Mouse (Mus musculus) lung, postnatal 0 days (tissue): ENCODE results near the gene Hip1. TPM values are rescaled to one million over a fixed set of nuclear protein-coding genes. Genes with fewer than 3 reads are reported as not detected.

ENCODE experiments used
- ATAC-seq: fragments of 200-750 bp; cut with Nextera tagmentation; 2 replicates; pipeline ENCODE4 v1.8.0; 2017; ENCODE audit warnings: moderate library complexity
- DNase-seq: peaks from one replicate; pipeline ENCODE4 v3.0.0-alpha.2; 2016; ENCODE audit warnings: low spot score
- H3K27ac ChIP-seq: fragments of 300-500 bp; sonication (generic); 2 replicates; pipeline ENCODE4 v1.5.1; 2014; ENCODE audit warnings: antibody characterized with exemption, mild to moderate bottlenecking, low read length, mixed read lengths
- H3K27me3 ChIP-seq: fragments of 300-500 bp; sonication (generic); replicated peaks from 2 replicates; pipeline ENCODE4 v1.6.1; 2014; ENCODE audit warnings: low read length, mixed read lengths; ENCODE audit not compliant: insufficient read depth
- H3K36me3 ChIP-seq: fragments of 300-500 bp; sonication (generic); 2 replicates; pipeline ENCODE4 v1.6.1; 2014; ENCODE audit warnings: low read length, mixed read lengths; ENCODE audit not compliant: insufficient read depth
- H3K4me1 ChIP-seq: fragments of 300-500 bp; sonication (generic); 2 replicates; pipeline ENCODE4 v1.6.1; 2014; ENCODE audit warnings: antibody characterized with exemption, low read depth, low read length, mixed read lengths; ENCODE audit not compliant: insufficient read depth
- H3K4me2 ChIP-seq: fragments of 300-500 bp; sonication (generic); replicated peaks from 2 replicates; pipeline ENCODE4 v1.6.1; 2014; ENCODE audit warnings: low read depth, mild to moderate bottlenecking, low read length, moderate library complexity, mixed read lengths
- H3K4me3 ChIP-seq: fragments of 300-500 bp; sonication (generic); 2 replicates; pipeline ENCODE4 v1.5.1; 2014; ENCODE audit warnings: low read depth, low read length
- H3K9ac ChIP-seq: fragments of 300-500 bp; sonication (generic); replicated peaks from 2 replicates; pipeline ENCODE4 v1.6.1; 2014; ENCODE audit warnings: low read depth, mild to moderate bottlenecking
- H3K9me3 ChIP-seq: fragments of 300-500 bp; sonication (generic); 2 replicates; pipeline ENCODE4 v1.6.1; 2016; ENCODE audit warnings: low read length, mixed read lengths
- CTCF ChIP-seq: IDR thresholded peaks from 2 replicates; pipeline ENCODE4 v1.5.1; 2016; ENCODE audit warnings: antibody characterized with exemption, mild to moderate bottlenecking
- EP300 ChIP-seq: IDR thresholded peaks from 2 replicates; pipeline ENCODE4 v1.6.1; 2016; ENCODE audit warnings: antibody characterized with exemption, mild to moderate bottlenecking, control low read depth
- WGBS: fragments of 180-500 bp; shearing (Covaris S2); extraction: QIAGEN DNeasy Blood & Tissue Kit; methylation state at CpG from one replicate; pipeline ENCODE4 v1.1.7; 2014; 5-methylcytosine and 5-hydroxymethylcytosine counted together
- polyA plus RNA-seq: library from polyadenylated mRNA; unstranded; fragments of >200 nt; fragmentation: Nextera tagmentation; extraction: Ambion mirVana; gene quantifications from 2 replicates; pipeline ENCODE4 v1.2.1, GENCODE M21; 2015

Gene Hip1
- polyA plus RNA-seq, 1 experiment from 2014 or later, result 17.7 TPM

DNA sequence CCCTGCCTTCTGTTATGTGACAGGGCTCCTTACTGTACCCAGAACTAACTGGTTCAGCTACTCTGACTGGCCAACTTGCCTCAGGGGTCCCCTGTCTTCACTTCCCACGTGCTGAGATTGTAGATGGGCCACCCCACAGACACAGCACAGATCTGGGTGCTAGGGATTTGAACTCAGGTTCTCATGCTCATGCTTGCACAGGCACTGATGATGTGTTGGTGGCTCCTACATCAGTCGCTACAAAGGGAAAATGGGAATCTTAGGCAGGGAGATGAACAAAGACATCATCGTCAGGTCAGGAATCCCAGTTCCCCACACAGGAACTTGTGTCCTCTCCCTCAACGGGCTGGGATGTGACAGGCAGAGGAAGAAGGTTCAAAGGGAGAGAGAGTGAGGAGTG, 31.1 kb upstream of the Hip1 start:
- Histone ChIP-seq H3K9me3 (no peaks in the 10 kb centered on the region), H3K27me3 (no peaks in the 10 kb centered on the region), H3K4me1 (no peaks in the 10 kb centered on the region), H3K9ac (no peak overlapping the region), H3K36me3 (no peaks in the 10 kb centered on the region), H3K27ac (no peak overlapping the region), H3K4me2 (no peak overlapping the region), H3K4me3 (no peak overlapping the region)
- ATAC-seq (no peak), DNase-seq (no peak)
- WGBS, result 55% methylated on average over 4 of the region's 4 CpGs
- no peak for TF ChIP-seq CTCF
- TF ChIP-seq EP300, result no peak

DNA sequence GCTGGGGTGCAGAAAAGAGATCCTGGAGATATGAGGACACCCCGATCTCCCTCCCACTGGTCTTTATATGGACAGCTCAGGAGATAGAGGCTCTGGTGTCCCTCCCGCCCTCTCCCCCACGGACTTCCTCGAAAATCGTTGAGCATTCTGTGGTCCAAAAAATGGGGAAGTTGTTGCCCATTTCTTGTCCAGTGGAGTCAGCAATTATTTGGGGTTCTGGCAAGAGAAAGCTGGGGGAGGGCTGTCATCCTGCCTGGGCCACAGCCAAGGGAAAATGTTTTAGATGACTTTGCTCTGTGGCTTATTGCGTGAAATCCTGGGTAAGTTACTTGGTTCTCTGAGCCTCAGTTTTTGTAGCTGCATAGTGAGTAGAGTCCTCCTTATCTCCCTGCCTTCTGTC, 28.1 kb upstream of the Hip1 start, which contains the start of gene Ccl24:
TSS of gene Ccl24 (minus strand) at position 44 of the 400 bp plus-strand sequence.
- no peak within 1 kb of the TSS for H3K4me3 ChIP-seq
- no peak within 1 kb of the TSS for H3K27ac ChIP-seq
- TF ChIP-seq CTCF (no peak), EP300 (no peak)
- WGBS, result 77% methylated on average over 6 of the region's 6 CpGs
- H3K9ac ChIP-seq, result no peak within 1 kb of the TSS
- no peak for DNase-seq
- no peaks in the 10 kb centered on the region for H3K36me3 ChIP-seq
- no peaks in the 10 kb centered on the region for H3K27me3 ChIP-seq
- H3K9me3 ChIP-seq, result no peaks in the 10 kb centered on the region
- H3K4me1 ChIP-seq, result no peaks in the 10 kb centered on the region
- ATAC-seq, result no peak
- no peak within 1 kb of the TSS for H3K4me2 ChIP-seq

DNA sequence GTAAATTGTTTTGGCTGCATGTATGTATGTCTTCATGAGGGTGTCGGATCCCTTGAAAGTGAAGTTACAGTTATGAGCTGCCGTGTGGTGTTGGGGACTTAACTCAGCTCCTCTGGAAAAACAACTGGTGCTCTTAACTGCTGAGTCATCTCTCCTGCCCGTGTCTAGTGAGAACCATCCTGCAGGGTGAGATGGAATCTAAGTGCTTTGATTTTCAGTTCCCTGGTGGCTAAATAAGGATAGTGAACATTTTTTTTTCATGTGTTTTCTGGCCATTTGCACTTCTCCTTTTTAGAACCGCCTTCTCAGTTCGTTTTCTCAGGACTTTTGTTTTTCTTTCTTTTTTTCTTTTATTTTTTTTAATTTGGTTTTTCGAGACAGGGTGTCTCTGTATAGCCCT, 23.8 kb upstream of the Hip1 start:
- ATAC-seq (no peak), DNase-seq (no peak)
- no peaks in the 10 kb centered on the region for H3K9me3 ChIP-seq
- no peaks in the 10 kb centered on the region for H3K36me3 ChIP-seq
- H3K27ac ChIP-seq, result no peak overlapping the region
- WGBS, result 59% methylated on average over 6 of the region's 6 CpGs
- TF ChIP-seq CTCF, result no peak
- TF ChIP-seq EP300, result no peak
- H3K4me1 ChIP-seq, result no peaks in the 10 kb centered on the region
- H3K4me2 ChIP-seq, result no peak overlapping the region
- H3K9ac ChIP-seq, result no peak overlapping the region
- no peak overlapping the region for H3K4me3 ChIP-seq
- no peaks in the 10 kb centered on the region; the same call in 1 of the 2 replicates for H3K27me3 ChIP-seq

DNA sequence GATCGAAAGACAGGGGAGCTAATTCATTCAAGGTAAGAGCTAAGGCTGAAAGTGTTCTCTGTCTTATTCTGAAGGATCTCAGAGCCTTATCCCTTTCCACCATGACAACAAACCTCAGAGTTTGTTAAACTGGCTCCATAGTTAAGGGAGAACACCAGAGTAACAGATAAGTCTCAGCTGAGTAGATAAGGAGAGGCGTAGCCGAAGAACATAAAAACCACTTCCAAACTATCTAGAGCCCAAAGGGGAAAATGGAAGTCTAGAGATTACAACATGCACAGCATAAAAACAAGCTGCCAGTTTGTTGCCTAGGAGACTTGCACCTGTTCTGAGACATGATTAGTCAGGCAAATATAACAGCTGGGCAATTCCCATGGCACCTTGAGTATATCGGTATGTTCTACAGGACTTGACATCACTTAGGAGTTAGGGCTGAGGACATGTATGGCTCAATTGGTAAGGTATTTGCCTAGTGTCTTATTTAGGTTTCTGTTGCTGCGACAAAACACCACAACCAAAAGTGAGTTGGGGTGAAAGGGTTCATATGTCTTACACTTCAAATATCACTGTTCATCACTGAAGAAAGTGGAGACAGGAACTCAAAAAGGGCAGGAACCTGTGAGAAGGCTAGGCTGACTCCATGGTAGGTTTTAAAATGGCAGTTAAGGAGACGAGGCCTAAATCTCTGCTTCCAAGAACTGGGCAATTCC, 22.8 kb upstream of the Hip1 start:
- no peak for TF ChIP-seq CTCF
- no peak for TF ChIP-seq EP300
- ATAC-seq, result no peak
- H3K9me3 ChIP-seq, result no peaks in the 10 kb centered on the region
- no peak overlapping the region for H3K4me2 ChIP-seq
- WGBS, result 83% methylated on average over 6 of the region's 6 CpGs
- H3K36me3 ChIP-seq, result no peaks in the 10 kb centered on the region
- no peak overlapping the region for H3K9ac ChIP-seq
- H3K4me1 ChIP-seq, result no peaks in the 10 kb centered on the region
- no peak overlapping the region for H3K4me3 ChIP-seq
- H3K27ac ChIP-seq, result no peak overlapping the region
- no peaks in the 10 kb centered on the region; the same call in 1 of the 2 replicates for H3K27me3 ChIP-seq
- no peak for DNase-seq

DNA sequence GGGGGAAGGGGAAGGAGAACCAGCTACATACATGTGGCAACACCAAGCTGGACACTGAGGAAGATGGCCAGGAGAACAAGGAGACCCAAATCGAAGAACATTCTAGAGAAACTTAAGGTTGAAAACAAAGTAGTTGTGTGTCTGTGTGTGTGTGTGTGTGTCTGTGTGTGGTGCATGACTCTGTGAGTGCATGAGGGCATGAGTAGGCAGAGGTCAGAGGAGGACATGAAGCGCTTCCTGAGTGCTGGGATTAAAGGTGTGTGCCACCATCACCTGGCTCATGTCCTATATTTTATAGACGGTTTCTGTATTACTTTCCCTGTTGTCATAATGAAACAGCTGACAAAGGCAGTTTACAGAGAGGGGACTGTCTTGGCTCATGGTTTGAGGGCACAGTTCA, 18.5 kb upstream of the Hip1 start, which contains the start of gene Ccl26:
TSS of gene Ccl26 (minus strand) at position 101 of the 400 bp plus-strand sequence.
- no peak within 1 kb of the TSS for H3K9ac ChIP-seq
- H3K4me2 ChIP-seq, result no peak within 1 kb of the TSS
- H3K36me3 ChIP-seq, result no peaks in the 10 kb centered on the region
- no peak within 1 kb of the TSS for H3K4me3 ChIP-seq
- TF ChIP-seq EP300, result no peak
- ATAC-seq (no peak), DNase-seq (no peak)
- no peaks in the 10 kb centered on the region; the same call in 1 of the 2 replicates for H3K27me3 ChIP-seq
- no peak within 1 kb of the TSS for H3K27ac ChIP-seq
- no peaks in the 10 kb centered on the region for H3K9me3 ChIP-seq
- WGBS, result 78% methylated on average over 3 of the region's 3 CpGs
- no peaks in the 10 kb centered on the region for H3K4me1 ChIP-seq

DNA sequence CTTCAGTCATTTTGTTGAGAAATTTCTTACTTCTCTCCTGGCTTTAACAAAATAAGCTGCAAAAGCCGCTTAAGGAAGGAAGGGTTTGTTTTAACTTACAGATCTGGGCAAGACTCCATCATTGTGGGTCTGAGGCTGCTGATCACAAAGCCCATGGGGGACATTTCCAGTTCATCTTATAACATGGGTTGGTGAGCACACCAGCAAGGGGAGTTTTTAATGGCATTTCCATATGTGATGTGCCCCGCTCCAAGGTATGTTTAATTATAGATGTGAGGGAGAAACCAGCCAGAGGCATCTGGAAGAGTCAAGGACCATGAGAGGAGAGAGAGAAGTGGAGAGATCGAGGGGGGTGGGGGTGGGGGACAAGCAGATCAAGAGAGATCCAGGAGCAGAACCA, 12.8 kb upstream of the Hip1 start:
- Histone ChIP-seq H3K9me3 (no peaks in the 10 kb centered on the region), H3K4me1 (no peaks in the 10 kb centered on the region), H3K4me3 (no peak overlapping the region), H3K27me3 (no peaks in the 10 kb centered on the region), H3K9ac (no peak overlapping the region), H3K36me3 (no peaks in the 10 kb centered on the region), H3K4me2 (no peak overlapping the region), H3K27ac (no peak overlapping the region)
- TF ChIP-seq CTCF, result no peak
- TF ChIP-seq EP300, result no peak
- WGBS, result 48% methylated on average over 3 of the region's 3 CpGs
- ATAC-seq, result no peak
- no peak for DNase-seq
